Mouse (Mus musculus) C2C12 (cell line): ENCODE measurements around the gene Abca1.

Experiments
- CEBPB ChIP-seq: IDR thresholded peaks from one replicate; pipeline ENCODE4 v1.6.1; 2011; ENCODE audit warnings: low read depth, mild to moderate bottlenecking, control low read depth, moderate library complexity
- CTCF ChIP-seq: IDR thresholded peaks from one replicate; pipeline ENCODE4 v1.5.1; 2011; ENCODE audit not compliant: control insufficient read depth, insufficient read depth, insufficient read length
- FOSL1 ChIP-seq: IDR thresholded peaks from one replicate; pipeline ENCODE4 v1.8.0; 2011; ENCODE audit warnings: mild to moderate bottlenecking, low read length; ENCODE audit not compliant: poor library complexity, insufficient read depth, severe bottlenecking
- MAX ChIP-seq: IDR thresholded peaks from one replicate; pipeline ENCODE4 v1.6.1; 2011; ENCODE audit warnings: mild to moderate bottlenecking, control low read depth
- MYOD1 ChIP-seq: IDR thresholded peaks from one replicate; pipeline ENCODE4 v1.6.1; 2011; ENCODE audit warnings: low read depth; ENCODE audit not compliant: control insufficient read depth, insufficient read length
- MYOG ChIP-seq: IDR thresholded peaks from one replicate; pipeline ENCODE4 v1.6.1; 2011; ENCODE audit not compliant: control insufficient read depth, insufficient read length; ENCODE audit errors: extremely low read depth
- USF1 ChIP-seq: IDR thresholded peaks from one replicate; pipeline ENCODE4 v1.6.1; 2011; ENCODE audit warnings: low read depth, mild to moderate bottlenecking, control low read depth, moderate library complexity

DNA sequence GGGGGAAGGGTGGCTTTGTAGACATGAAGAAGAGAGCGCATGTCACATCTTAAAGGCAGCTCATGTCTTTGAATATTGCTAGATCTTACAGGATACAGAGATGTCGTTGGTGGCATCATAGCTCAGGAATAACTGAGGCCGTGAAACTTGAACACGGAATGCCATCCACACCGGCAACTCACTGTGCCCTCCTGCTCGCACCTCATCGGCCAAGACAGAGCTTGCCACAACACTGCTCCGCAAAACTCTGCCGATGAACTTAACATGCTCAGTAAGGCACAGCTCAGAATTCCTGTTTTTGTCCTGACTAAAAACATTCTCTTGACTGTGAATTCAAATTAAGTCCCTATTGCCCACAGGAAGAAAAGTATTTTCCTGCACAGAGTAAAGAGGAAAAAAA lies 59.2 kb downstream of the Abca1 start:
- no peak for TF ChIP-seq CTCF
- TF ChIP-seq MYOD1 = no peak
- TF ChIP-seq CEBPB = no peak
- no peak for TF ChIP-seq USF1
- TF ChIP-seq FOSL1 = no peak
- TF ChIP-seq MAX = no peak
- TF ChIP-seq MYOG = no peak
